Mouse (Mus musculus): ENCODE measurements around the gene Stard3. TPM values are rescaled to one million over a fixed set of nuclear protein-coding genes. Genes with fewer than 3 reads are reported as not detected.

Stard3 gene
- 37.2 and 43.4 TPM in 2 replicates for polyA plus RNA-seq (2015; fragmentation: Nextera tagmentation; extraction: Ambion mirVana)

- peak within 1 kb of the TSS; percentile 82 for H3K4me3 ChIP-seq
- WGBS: under 1% methylated on average over 60 of the region's 60 CpGs
Measured at GRCm38 (mm10) chr11:98358161-98359083, at the start of gene Stard3. TSS of gene Stard3 (plus strand) at chr11:98358368.

GRCm38 (mm10) chr11:98313790-98314323, 44.3 kb upstream of the Stard3 start:
- WGBS: 2% methylated on average over 26 of the region's 26 CpGs
- H3K9me3 ChIP-seq: no peaks in the 10 kb centered on the region
- no peak overlapping the region for H3K9ac ChIP-seq
- peak overlapping the region; percentile 16; the same call in 1 of the 2 replicates for H3K4me3 ChIP-seq
- no peak for ATAC-seq (ENCODE audit: extremely low read depth, insufficient number of reproducible peaks, low FRiP score, low TSS enrichment)
- H3K4me1 ChIP-seq: no peaks in the 10 kb centered on the region
- H3K27ac ChIP-seq (replicated peaks): no peak overlapping the region
- H3K36me3 ChIP-seq: no peaks in the 10 kb centered on the region
- H3K4me2 ChIP-seq: peak overlapping the region; percentile 31; the same call in 1 of the 2 replicates
- H3K27me3 ChIP-seq (replicated peaks): peaks cover 98% of the 10 kb centered on the region

More at GRCm38 (mm10) chr11:98358161-98359083, at the start of gene Stard3:
- H3K4me1 ChIP-seq: peaks cover 55% of the 10 kb centered on the region
- H3K9me3 ChIP-seq: no peaks in the 10 kb centered on the region
- H3K36me3 ChIP-seq: peaks cover 4% of the 10 kb centered on the region; the same call in 1 of the 2 replicates
- H3K27me3 ChIP-seq (replicated peaks): peaks cover 19% of the 10 kb centered on the region
- peak within 1 kb of the TSS; percentile 90 for H3K27ac ChIP-seq (replicated peaks)
- ATAC-seq (ENCODE audit: extremely low read depth, insufficient number of reproducible peaks, low FRiP score, low TSS enrichment): peak; percentile 70
- H3K9ac ChIP-seq: peak within 1 kb of the TSS; percentile 91
- peak within 1 kb of the TSS; percentile 87 for H3K4me2 ChIP-seq

GRCm38 (mm10) chr11:98317479-98317878, 40.7 kb upstream of the Stard3 start:
- Histone ChIP-seq H3K9ac (no peak overlapping the region), H3K27ac (replicated peaks) (no peak overlapping the region), H3K9me3 (no peaks in the 10 kb centered on the region), H3K36me3 (no peaks in the 10 kb centered on the region), H3K4me2 (no peak overlapping the region), H3K27me3 (replicated peaks) (peaks cover 100% of the 10 kb centered on the region), H3K4me3 (no peak overlapping the region), H3K4me1 (no peaks in the 10 kb centered on the region)
- 6% methylated on average over 7 of the region's 7 CpGs for WGBS
- ATAC-seq (ENCODE audit: extremely low read depth, insufficient number of reproducible peaks, low FRiP score, low TSS enrichment): no peak

- Histone ChIP-seq H3K4me3 (no peak overlapping the region), H3K27ac (replicated peaks) (no peak overlapping the region), H3K4me1 (no peaks in the 10 kb centered on the region), H3K9ac (no peak overlapping the region), H3K36me3 (no peaks in the 10 kb centered on the region), H3K4me2 (no peak overlapping the region), H3K27me3 (replicated peaks) (peaks cover 100% of the 10 kb centered on the region), H3K9me3 (no peaks in the 10 kb centered on the region)
- 1% methylated on average over 14 of the region's 14 CpGs for WGBS
- ATAC-seq (ENCODE audit: extremely low read depth, insufficient number of reproducible peaks, low FRiP score, low TSS enrichment): no peak
Measured at GRCm38 (mm10) chr11:98318421-98319116, 39.6 kb upstream of the Stard3 start.

GRCm38 (mm10) chr11:98319120-98319519, 39.0 kb upstream of the Stard3 start:
- H3K27me3 ChIP-seq (replicated peaks): peaks cover 100% of the 10 kb centered on the region
- no peaks in the 10 kb centered on the region for H3K9me3 ChIP-seq
- 3% methylated on average over 15 of the region's 15 CpGs for WGBS
- no peak for ATAC-seq (ENCODE audit: extremely low read depth, insufficient number of reproducible peaks, low FRiP score, low TSS enrichment)
- no peak overlapping the region for H3K27ac ChIP-seq (replicated peaks)
- H3K9ac ChIP-seq: no peak overlapping the region
- no peaks in the 10 kb centered on the region for H3K36me3 ChIP-seq
- no peak overlapping the region for H3K4me3 ChIP-seq
- H3K4me2 ChIP-seq: no peak overlapping the region
- H3K4me1 ChIP-seq: no peaks in the 10 kb centered on the region

- H3K9me3 ChIP-seq: no peaks in the 10 kb centered on the region
- WGBS: 14% methylated on average over 4 of the region's 4 CpGs
- H3K4me1 ChIP-seq: no peaks in the 10 kb centered on the region
- no peaks in the 10 kb centered on the region for H3K36me3 ChIP-seq
- peaks cover 100% of the 10 kb centered on the region for H3K27me3 ChIP-seq (replicated peaks)
- H3K4me2 ChIP-seq: no peak overlapping the region
- H3K4me3 ChIP-seq: no peak overlapping the region
- H3K27ac ChIP-seq (replicated peaks): no peak overlapping the region
- H3K9ac ChIP-seq: no peak overlapping the region
- ATAC-seq (ENCODE audit: extremely low read depth, insufficient number of reproducible peaks, low FRiP score, low TSS enrichment): no peak
Measured at GRCm38 (mm10) chr11:98319544-98319943, 38.6 kb upstream of the Stard3 start.

GRCm38 (mm10) chr11:98319944-98320343, 38.2 kb upstream of the Stard3 start:
- no peak for ATAC-seq (ENCODE audit: extremely low read depth, insufficient number of reproducible peaks, low FRiP score, low TSS enrichment)
- WGBS: 5% methylated on average over 2 of the region's 2 CpGs
- Histone ChIP-seq H3K27me3 (replicated peaks) (peaks cover 100% of the 10 kb centered on the region), H3K4me3 (no peak overlapping the region), H3K4me1 (no peaks in the 10 kb centered on the region), H3K36me3 (no peaks in the 10 kb centered on the region), H3K9ac (no peak overlapping the region), H3K27ac (replicated peaks) (no peak overlapping the region), H3K9me3 (no peaks in the 10 kb centered on the region), H3K4me2 (no peak overlapping the region)

GRCm38 (mm10) chr11:98320381-98320780, 37.8 kb upstream of the Stard3 start:
- H3K27me3 ChIP-seq (replicated peaks): peaks cover 100% of the 10 kb centered on the region
- no peaks in the 10 kb centered on the region for H3K4me1 ChIP-seq
- no peak for ATAC-seq (ENCODE audit: extremely low read depth, insufficient number of reproducible peaks, low FRiP score, low TSS enrichment)
- H3K9ac ChIP-seq: no peak overlapping the region
- H3K27ac ChIP-seq (replicated peaks): no peak overlapping the region
- no peak overlapping the region for H3K4me2 ChIP-seq
- 10% methylated on average over 12 of the region's 12 CpGs for WGBS
- H3K4me3 ChIP-seq: no peak overlapping the region
- H3K36me3 ChIP-seq: no peaks in the 10 kb centered on the region
- H3K9me3 ChIP-seq: no peaks in the 10 kb centered on the region

GRCm38 (mm10) chr11:98320806-98321676, 37.1 kb upstream of the Stard3 start:
- no peak for ATAC-seq (ENCODE audit: extremely low read depth, insufficient number of reproducible peaks, low FRiP score, low TSS enrichment)
- no peak overlapping the region for H3K4me2 ChIP-seq
- H3K4me3 ChIP-seq: no peak overlapping the region
- H3K4me1 ChIP-seq: no peaks in the 10 kb centered on the region
- H3K27ac ChIP-seq (replicated peaks): no peak overlapping the region
- no peaks in the 10 kb centered on the region for H3K9me3 ChIP-seq
- 1% methylated on average over 30 of the region's 30 CpGs for WGBS
- H3K27me3 ChIP-seq (replicated peaks): peaks cover 100% of the 10 kb centered on the region
- H3K36me3 ChIP-seq: no peaks in the 10 kb centered on the region
- no peak overlapping the region for H3K9ac ChIP-seq

GRCm38 (mm10) chr11:98321677-98322003, 36.5 kb upstream of the Stard3 start:
- peaks cover 100% of the 10 kb centered on the region for H3K27me3 ChIP-seq (replicated peaks)
- no peaks in the 10 kb centered on the region for H3K36me3 ChIP-seq
- no peak overlapping the region for H3K27ac ChIP-seq (replicated peaks)
- no peaks in the 10 kb centered on the region for H3K9me3 ChIP-seq
- no peak overlapping the region for H3K4me2 ChIP-seq
- 14% methylated on average over 5 of the region's 5 CpGs for WGBS
- H3K4me1 ChIP-seq: no peaks in the 10 kb centered on the region
- no peak overlapping the region for H3K9ac ChIP-seq
- no peak for ATAC-seq (ENCODE audit: extremely low read depth, insufficient number of reproducible peaks, low FRiP score, low TSS enrichment)
- no peak overlapping the region for H3K4me3 ChIP-seq
